Mouse (Mus musculus): ENCODE results near the gene Vwa8. TPM values are rescaled to one million over a fixed set of nuclear protein-coding genes. Genes with fewer than 3 reads are reported as not detected.

Gene Vwa8
- polyA plus RNA-seq, 1 experiment from 2014 or later: 14.7 TPM

GRCm38 (mm10) chr14:79231677-79232076 lies 382.8 kb downstream of the Vwa8 start:
- no peak for ATAC-seq (ENCODE audit: insufficient number of reproducible peaks, insufficient read depth, low FRiP score, low read depth)
- 75% methylated on average over 4 of the region's 4 CpGs for WGBS
- Histone ChIP-seq H3K36me3 (ENCODE audit: control insufficient read depth, insufficient read depth, low read length) (no peaks in the 10 kb centered on the region), H3K4me1 (ENCODE audit: control insufficient read depth, insufficient read depth, low read length) (0 out of 2 replicates have a peak, but pooled peaks cover 5% of the 10 kb centered on the region), H3K9ac (replicated peaks; ENCODE audit: low read depth, low read length) (no peak overlapping the region), H3K9me3 (ENCODE audit: control insufficient read depth, low read depth, low read length) (no peaks in the 10 kb centered on the region), H3K4me2 (replicated peaks; ENCODE audit: low read depth, low read length) (no peak overlapping the region), H3K27me3 (ENCODE audit: control insufficient read depth, insufficient read depth, low read length) (no peaks in the 10 kb centered on the region), H3K4me3 (ENCODE audit: low read depth, low read length) (no peak overlapping the region), H3K27ac (ENCODE audit: low read length) (no peak overlapping the region)

- Histone ChIP-seq H3K9ac (replicated peaks; ENCODE audit: low read depth, low read length) (no peak overlapping the region), H3K4me2 (replicated peaks; ENCODE audit: low read depth, low read length) (no peak overlapping the region), H3K9me3 (ENCODE audit: control insufficient read depth, low read depth, low read length) (no peaks in the 10 kb centered on the region), H3K4me3 (ENCODE audit: low read depth, low read length) (no peak overlapping the region), H3K27me3 (ENCODE audit: control insufficient read depth, insufficient read depth, low read length) (no peaks in the 10 kb centered on the region), H3K4me1 (ENCODE audit: control insufficient read depth, insufficient read depth, low read length) (0 out of 2 replicates have a peak, but pooled peaks cover under 1% of the 10 kb centered on the region), H3K36me3 (ENCODE audit: control insufficient read depth, insufficient read depth, low read length) (no peaks in the 10 kb centered on the region), H3K27ac (ENCODE audit: low read length) (no peak overlapping the region)
- 75% methylated on average over 5 of the region's 5 CpGs for WGBS
- no peak for ATAC-seq (ENCODE audit: insufficient number of reproducible peaks, insufficient read depth, low FRiP score, low read depth)
These were observed 384.8 kb downstream of the Vwa8 start for GRCm38 (mm10) chr14:79233697-79234096.

DNA sequence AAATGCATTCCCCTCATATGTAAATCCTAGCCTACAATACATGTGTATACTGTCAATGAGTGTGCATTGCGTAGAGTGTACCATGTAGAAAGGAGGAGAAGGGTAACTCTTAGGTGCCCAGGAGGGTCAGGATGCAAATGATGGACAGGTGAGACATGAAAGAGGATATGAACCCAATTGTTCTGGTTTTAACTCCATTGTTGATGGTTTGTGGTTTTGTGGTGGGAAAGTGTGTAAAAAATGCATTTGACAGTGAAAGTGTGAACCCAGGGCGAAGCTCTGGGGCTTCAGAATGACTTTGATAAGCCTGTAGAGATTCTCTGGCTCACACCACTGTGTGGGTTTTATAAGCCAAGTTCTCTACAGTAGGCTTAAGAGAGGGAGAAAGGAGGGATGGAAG lies 385.7 kb downstream of the Vwa8 start:
- Histone ChIP-seq H3K4me3 (ENCODE audit: low read depth, low read length) (no peak overlapping the region), H3K27me3 (ENCODE audit: control insufficient read depth, insufficient read depth, low read length) (no peaks in the 10 kb centered on the region), H3K4me2 (replicated peaks; ENCODE audit: low read depth, low read length) (no peak overlapping the region), H3K9me3 (ENCODE audit: control insufficient read depth, low read depth, low read length) (no peaks in the 10 kb centered on the region), H3K27ac (ENCODE audit: low read length) (no peak overlapping the region), H3K4me1 (ENCODE audit: control insufficient read depth, insufficient read depth, low read length) (no peaks in the 10 kb centered on the region), H3K9ac (replicated peaks; ENCODE audit: low read depth, low read length) (no peak overlapping the region), H3K36me3 (ENCODE audit: control insufficient read depth, insufficient read depth, low read length) (no peaks in the 10 kb centered on the region)
- 88% methylated on average over 2 of the region's 2 CpGs for WGBS
- no peak for ATAC-seq (ENCODE audit: insufficient number of reproducible peaks, insufficient read depth, low FRiP score, low read depth)

DNA sequence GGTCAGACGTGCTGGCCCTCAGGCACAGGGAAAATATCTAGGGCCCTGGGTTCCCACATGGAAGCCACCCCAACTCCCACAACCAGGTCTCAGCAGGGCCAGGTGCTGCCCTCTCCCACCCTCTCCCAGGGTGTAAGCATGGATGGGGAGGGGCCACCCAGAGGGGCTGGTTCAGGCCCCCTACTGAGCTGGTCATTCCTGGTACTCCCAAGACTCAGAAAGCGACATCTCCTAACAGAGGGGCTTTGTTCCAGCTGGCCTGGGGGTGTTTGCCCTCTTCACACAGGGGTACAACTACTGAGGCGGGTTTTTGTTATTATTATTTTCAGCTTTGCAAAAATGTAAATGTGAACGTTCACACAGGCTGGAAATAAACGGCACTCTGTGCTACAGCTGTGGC lies 386.3 kb downstream of the Vwa8 start:
- H3K27me3 ChIP-seq (ENCODE audit: control insufficient read depth, insufficient read depth, low read length): no peaks in the 10 kb centered on the region
- no peaks in the 10 kb centered on the region for H3K4me1 ChIP-seq (ENCODE audit: control insufficient read depth, insufficient read depth, low read length)
- no peak overlapping the region for H3K27ac ChIP-seq (ENCODE audit: low read length)
- H3K9me3 ChIP-seq (ENCODE audit: control insufficient read depth, low read depth, low read length): no peaks in the 10 kb centered on the region; the same call in 1 of the 2 replicates
- ATAC-seq (ENCODE audit: insufficient number of reproducible peaks, insufficient read depth, low FRiP score, low read depth): no peak
- H3K36me3 ChIP-seq (ENCODE audit: control insufficient read depth, insufficient read depth, low read length): no peaks in the 10 kb centered on the region
- 58% methylated on average over 5 of the region's 5 CpGs for WGBS
- no peak overlapping the region for H3K4me2 ChIP-seq (replicated peaks; ENCODE audit: low read depth, low read length)
- H3K9ac ChIP-seq (replicated peaks; ENCODE audit: low read depth, low read length): no peak overlapping the region
- H3K4me3 ChIP-seq (ENCODE audit: low read depth, low read length): no peak overlapping the region

GRCm38 (mm10) chr14:79236261-79236660 lies 387.4 kb downstream of the Vwa8 start:
- no peak for ATAC-seq (ENCODE audit: insufficient number of reproducible peaks, insufficient read depth, low FRiP score, low read depth)
- H3K27me3 ChIP-seq (ENCODE audit: control insufficient read depth, insufficient read depth, low read length): no peaks in the 10 kb centered on the region
- no peak overlapping the region for H3K27ac ChIP-seq (ENCODE audit: low read length)
- 74% methylated on average over 6 of the region's 6 CpGs for WGBS
- H3K9ac ChIP-seq (replicated peaks; ENCODE audit: low read depth, low read length): no peak overlapping the region
- no peak overlapping the region for H3K4me3 ChIP-seq (ENCODE audit: low read depth, low read length)
- no peak overlapping the region for H3K4me2 ChIP-seq (replicated peaks; ENCODE audit: low read depth, low read length)
- H3K9me3 ChIP-seq (ENCODE audit: control insufficient read depth, low read depth, low read length): peaks cover 4% of the 10 kb centered on the region; the same call in 1 of the 2 replicates
- no peaks in the 10 kb centered on the region for H3K4me1 ChIP-seq (ENCODE audit: control insufficient read depth, insufficient read depth, low read length)
- no peaks in the 10 kb centered on the region for H3K36me3 ChIP-seq (ENCODE audit: control insufficient read depth, insufficient read depth, low read length)

DNA sequence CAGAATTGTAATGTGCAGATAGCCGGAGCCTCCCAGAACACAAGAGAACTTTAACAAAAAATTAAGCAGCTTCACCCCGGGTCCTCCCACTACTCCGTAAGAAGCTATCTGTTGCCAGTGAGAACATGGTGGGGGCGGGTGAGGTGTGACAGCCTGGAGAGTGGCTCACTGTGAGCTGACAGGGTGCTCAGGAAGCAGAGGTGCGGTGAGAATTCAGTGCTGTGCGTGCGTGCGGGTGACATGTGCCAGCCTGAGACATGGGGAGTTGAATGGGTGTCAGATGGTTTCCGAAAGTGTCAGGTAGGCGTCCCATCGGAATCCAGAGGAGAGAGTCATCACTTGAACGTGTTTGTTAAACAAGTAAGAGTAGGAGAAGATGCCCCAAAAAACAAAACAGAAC lies 390.6 kb downstream of the Vwa8 start:
- 87% methylated on average over 12 of the region's 12 CpGs for WGBS
- Histone ChIP-seq H3K4me3 (ENCODE audit: low read depth, low read length) (no peak overlapping the region), H3K27me3 (ENCODE audit: control insufficient read depth, insufficient read depth, low read length) (no peaks in the 10 kb centered on the region), H3K27ac (ENCODE audit: low read length) (no peak overlapping the region), H3K9me3 (ENCODE audit: control insufficient read depth, low read depth, low read length) (peaks cover 4% of the 10 kb centered on the region; the same call in 1 of the 2 replicates), H3K4me1 (ENCODE audit: control insufficient read depth, insufficient read depth, low read length) (no peaks in the 10 kb centered on the region), H3K4me2 (replicated peaks; ENCODE audit: low read depth, low read length) (no peak overlapping the region), H3K9ac (replicated peaks; ENCODE audit: low read depth, low read length) (no peak overlapping the region), H3K36me3 (ENCODE audit: control insufficient read depth, insufficient read depth, low read length) (no peaks in the 10 kb centered on the region)
- ATAC-seq (ENCODE audit: insufficient number of reproducible peaks, insufficient read depth, low FRiP score, low read depth): no peak

- ATAC-seq (ENCODE audit: insufficient number of reproducible peaks, insufficient read depth, low FRiP score, low read depth): no peak
- 64% methylated on average over 4 of the region's 4 CpGs for WGBS
- no peaks in the 10 kb centered on the region for H3K36me3 ChIP-seq (ENCODE audit: control insufficient read depth, insufficient read depth, low read length)
These were observed 392.3 kb downstream of the Vwa8 start for GRCm38 (mm10) chr14:79241057-79241570.

DNA sequence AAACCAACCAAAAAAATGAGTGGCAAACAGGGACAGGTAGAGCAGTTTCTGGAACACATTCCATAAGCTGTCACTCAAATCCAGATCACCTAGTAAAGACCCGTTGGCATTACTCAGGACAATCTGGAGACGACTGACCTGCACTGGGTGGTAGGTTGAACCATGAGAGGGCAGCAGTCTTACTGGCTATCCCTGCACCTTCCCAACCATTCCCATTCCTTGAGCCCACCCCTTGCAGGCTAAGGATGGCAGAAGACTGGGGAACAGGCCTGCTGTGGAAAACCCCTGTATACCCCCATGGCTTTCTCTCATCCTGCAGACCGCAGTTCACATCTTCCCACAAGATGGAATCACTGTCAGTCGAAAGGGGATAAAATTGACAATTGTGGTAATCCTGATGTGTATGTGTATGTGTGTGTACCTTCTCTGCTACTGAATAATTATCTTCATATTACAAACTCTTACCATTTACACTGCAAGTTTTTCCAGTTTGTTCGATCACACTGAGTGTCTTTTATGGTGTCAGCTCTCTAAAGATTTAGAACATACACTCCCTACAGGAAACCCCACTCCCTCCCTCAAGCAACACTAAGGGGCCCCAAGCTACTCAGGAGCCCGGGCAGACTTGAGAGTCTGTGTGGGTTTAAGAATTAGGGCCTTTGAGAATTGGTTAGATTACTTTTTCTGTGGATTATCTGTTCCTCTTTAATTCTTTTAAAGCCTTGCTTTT lies 393.0 kb downstream of the Vwa8 start:
- Histone ChIP-seq H3K4me2 (replicated peaks; ENCODE audit: low read depth, low read length) (no peak overlapping the region), H3K9me3 (ENCODE audit: control insufficient read depth, low read depth, low read length) (peaks cover 4% of the 10 kb centered on the region; the same call in 1 of the 2 replicates), H3K4me3 (ENCODE audit: low read depth, low read length) (no peak overlapping the region), H3K9ac (replicated peaks; ENCODE audit: low read depth, low read length) (no peak overlapping the region), H3K27me3 (ENCODE audit: control insufficient read depth, insufficient read depth, low read length) (no peaks in the 10 kb centered on the region), H3K4me1 (ENCODE audit: control insufficient read depth, insufficient read depth, low read length) (no peaks in the 10 kb centered on the region), H3K36me3 (ENCODE audit: control insufficient read depth, insufficient read depth, low read length) (no peaks in the 10 kb centered on the region), H3K27ac (ENCODE audit: low read length) (no peak overlapping the region)
- ATAC-seq (ENCODE audit: insufficient number of reproducible peaks, insufficient read depth, low FRiP score, low read depth): no peak
- 76% methylated on average over 6 of the region's 6 CpGs for WGBS

More at GRCm38 (mm10) chr14:79241057-79241570, 392.3 kb downstream of the Vwa8 start:
- Histone ChIP-seq H3K9ac (replicated peaks; ENCODE audit: low read depth, low read length) (no peak overlapping the region), H3K27me3 (ENCODE audit: control insufficient read depth, insufficient read depth, low read length) (no peaks in the 10 kb centered on the region), H3K4me2 (replicated peaks; ENCODE audit: low read depth, low read length) (no peak overlapping the region), H3K27ac (ENCODE audit: low read length) (no peak overlapping the region), H3K9me3 (ENCODE audit: control insufficient read depth, low read depth, low read length) (peaks cover 4% of the 10 kb centered on the region; the same call in 1 of the 2 replicates), H3K4me3 (ENCODE audit: low read depth, low read length) (no peak overlapping the region), H3K4me1 (ENCODE audit: control insufficient read depth, insufficient read depth, low read length) (no peaks in the 10 kb centered on the region)

DNA sequence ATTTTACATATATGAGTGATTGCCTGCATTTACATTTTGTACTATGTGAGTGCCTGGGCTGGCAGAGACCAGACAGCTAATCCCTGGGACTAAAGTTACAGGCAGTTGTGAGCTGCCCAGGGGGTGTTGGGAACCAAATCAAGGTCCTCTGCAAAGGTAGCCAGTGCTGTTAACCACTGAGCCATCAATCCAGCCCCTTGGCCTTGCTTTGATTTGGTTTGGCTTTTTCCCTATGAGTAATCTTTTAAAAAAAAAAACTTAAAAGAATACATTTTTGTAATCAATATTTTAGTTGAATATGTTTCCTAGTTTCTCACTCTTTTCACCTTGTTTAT lies 393.5 kb downstream of the Vwa8 start:
- H3K9ac ChIP-seq (replicated peaks; ENCODE audit: low read depth, low read length): no peak overlapping the region
- H3K9me3 ChIP-seq (ENCODE audit: control insufficient read depth, low read depth, low read length): peaks cover 4% of the 10 kb centered on the region; the same call in 1 of the 2 replicates
- H3K4me1 ChIP-seq (ENCODE audit: control insufficient read depth, insufficient read depth, low read length): no peaks in the 10 kb centered on the region
- no peak for ATAC-seq (ENCODE audit: insufficient number of reproducible peaks, insufficient read depth, low FRiP score, low read depth)
- no peak overlapping the region for H3K27ac ChIP-seq (ENCODE audit: low read length)
- H3K4me3 ChIP-seq (ENCODE audit: low read depth, low read length): no peak overlapping the region
- no peak overlapping the region for H3K4me2 ChIP-seq (replicated peaks; ENCODE audit: low read depth, low read length)
- H3K36me3 ChIP-seq (ENCODE audit: control insufficient read depth, insufficient read depth, low read length): no peaks in the 10 kb centered on the region
- no peaks in the 10 kb centered on the region for H3K27me3 ChIP-seq (ENCODE audit: control insufficient read depth, insufficient read depth, low read length)

All from stomach, embryonic 14.5 days (tissue).